Mouse (Mus musculus): ENCODE measurements around the gene Pheta2.

- no peak for TF ChIP-seq CTCF (IDR thresholded peaks at IDR 0.05)
- no peak for TF ChIP-seq EP300 (IDR thresholded peaks at IDR 0.05)
Measured at GRCm38 (mm10) chr15:82308416-82308815, 30.3 kb upstream of the Pheta2 start.
